Mouse (Mus musculus) stomach, embryonic 14.5 days (tissue): ENCODE results near the gene Cpt1c. TPM values are rescaled to one million over a fixed set of nuclear protein-coding genes. Genes with fewer than 3 reads are reported as not detected.

Experiments
- ATAC-seq: fragments of 200-750 bp; cut with Nextera tagmentation; 2 replicates; pipeline ENCODE4 v1.8.0; 2017; ENCODE audit warnings: low read depth, moderate TSS enrichment; ENCODE audit not compliant: insufficient number of reproducible peaks, insufficient read depth, low FRiP score
- H3K27ac ChIP-seq: fragments of 300-500 bp; sonication (generic); 2 replicates; pipeline ENCODE4 v1.5.1; 2014; ENCODE audit warnings: mild to moderate bottlenecking, low read length, moderate library complexity, mixed read lengths
- H3K27me3 ChIP-seq: fragments of 300-500 bp; sonication (generic); 2 replicates; pipeline ENCODE4 v1.6.1; 2014; ENCODE audit warnings: low read length, control low read depth, mixed read lengths; ENCODE audit not compliant: control insufficient read depth, insufficient read depth
- H3K36me3 ChIP-seq: fragments of 300-500 bp; sonication (generic); 2 replicates; pipeline ENCODE4 v1.6.1; 2014; ENCODE audit warnings: mild to moderate bottlenecking, control low read depth, low read length, moderate library complexity, mixed read lengths; ENCODE audit not compliant: control insufficient read depth, insufficient read depth
- H3K4me1 ChIP-seq: fragments of 300-500 bp; sonication (generic); 2 replicates; pipeline ENCODE4 v1.6.1; 2014; ENCODE audit warnings: low read length, control low read depth, mixed read lengths; ENCODE audit not compliant: control insufficient read depth, insufficient read depth
- H3K4me2 ChIP-seq: fragments of 300-500 bp; sonication (generic); replicated peaks from 2 replicates; pipeline ENCODE4 v1.6.1; 2014; ENCODE audit warnings: low read depth, low read length, control low read depth
- H3K4me3 ChIP-seq: fragments of 300-500 bp; sonication (generic); 2 replicates; pipeline ENCODE4 v1.5.1; 2014; ENCODE audit warnings: low read depth, low read length, control low read depth
- H3K9ac ChIP-seq: fragments of 300-500 bp; sonication (generic); replicated peaks from 2 replicates; pipeline ENCODE4 v1.6.1; 2014; ENCODE audit warnings: low read depth, mild to moderate bottlenecking, control low read depth, low read length, moderate library complexity, mixed read lengths
- H3K9me3 ChIP-seq: fragments of 300-500 bp; sonication (generic); 2 replicates; pipeline ENCODE4 v1.6.1; 2016; ENCODE audit warnings: low read depth, low read length, control low read depth; ENCODE audit not compliant: control insufficient read depth
- WGBS: fragments of 180-500 bp; shearing (Covaris S2); extraction: QIAGEN DNeasy Blood & Tissue Kit; methylation state at CpG from one replicate; pipeline ENCODE4 v1.1.7; 2014; 5-methylcytosine and 5-hydroxymethylcytosine counted together
- polyA plus RNA-seq: library from polyadenylated mRNA; unstranded; fragments of >200 nt; fragmentation: Nextera tagmentation; extraction: Ambion mirVana; gene quantifications from 2 replicates; pipeline ENCODE4 v1.2.1, GENCODE M21; 2014

Cpt1c gene
- polyA plus RNA-seq, 1 experiment from 2014 or later: 25.0 TPM

GRCm38 (mm10) chr7:45006503-45006902 is 31.9 kb upstream of the Cpt1c start:
- Histone ChIP-seq H3K36me3 (peaks cover 94% of the 10 kb centered on the region), H3K4me3 (no peak overlapping the region), H3K4me2 (no peak overlapping the region), H3K9ac (no peak overlapping the region), H3K27ac (no peak overlapping the region), H3K4me1 (no peaks in the 10 kb centered on the region), H3K9me3 (no peaks in the 10 kb centered on the region), H3K27me3 (no peaks in the 10 kb centered on the region)
- no peak for ATAC-seq
- 91% methylated on average over 12 of the region's 12 CpGs for WGBS

GRCm38 (mm10) chr7:45005321-45005992 is 30.8 kb upstream of the Cpt1c start:
- no peak for ATAC-seq
- Histone ChIP-seq H3K27ac (no peak overlapping the region), H3K4me2 (no peak overlapping the region), H3K9ac (no peak overlapping the region), H3K4me1 (no peaks in the 10 kb centered on the region), H3K9me3 (no peaks in the 10 kb centered on the region), H3K36me3 (peaks cover 97% of the 10 kb centered on the region), H3K27me3 (no peaks in the 10 kb centered on the region), H3K4me3 (no peak overlapping the region)
- 83% methylated on average over 6 of the region's 6 CpGs for WGBS

- no peak overlapping the region for H3K4me2 ChIP-seq
- no peak overlapping the region for H3K4me3 ChIP-seq
- H3K9me3 ChIP-seq: no peaks in the 10 kb centered on the region
- H3K9ac ChIP-seq: no peak overlapping the region
- H3K27ac ChIP-seq: no peak overlapping the region
- no peaks in the 10 kb centered on the region for H3K27me3 ChIP-seq
- 52% methylated on average over 3 of the region's 3 CpGs for WGBS
- no peak for ATAC-seq
- H3K4me1 ChIP-seq: no peaks in the 10 kb centered on the region
- H3K36me3 ChIP-seq: peaks cover 90% of the 10 kb centered on the region
Observed at GRCm38 (mm10) chr7:45004546-45004945, 29.9 kb upstream of the Cpt1c start.

DNA sequence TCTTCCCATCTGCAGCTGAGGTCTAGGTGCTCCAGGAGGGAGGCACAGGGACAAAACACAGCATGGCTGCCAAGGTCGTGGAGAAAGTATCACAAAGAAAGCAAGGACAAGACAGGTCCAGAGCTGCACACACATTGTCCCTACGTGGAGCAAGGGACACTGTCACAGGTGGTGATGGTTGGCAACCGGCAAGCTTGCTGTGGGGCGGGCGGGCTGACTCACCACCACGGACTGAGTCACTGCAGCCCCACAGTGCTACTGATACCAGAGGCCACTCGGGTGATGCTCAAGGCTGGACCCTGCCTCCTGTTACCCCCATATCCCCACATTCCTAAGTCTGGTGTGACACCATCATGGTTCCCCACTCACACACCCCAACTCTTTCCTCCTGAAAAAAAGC is 27.8 kb upstream of the Cpt1c start:
- no peak overlapping the region for H3K4me2 ChIP-seq
- no peak for ATAC-seq
- H3K27ac ChIP-seq: no peak overlapping the region
- H3K9ac ChIP-seq: no peak overlapping the region
- H3K9me3 ChIP-seq: no peaks in the 10 kb centered on the region
- H3K4me3 ChIP-seq: no peak overlapping the region
- H3K27me3 ChIP-seq: no peaks in the 10 kb centered on the region
- WGBS: 84% methylated on average over 7 of the region's 7 CpGs
- no peaks in the 10 kb centered on the region; the same call in 1 of the 2 replicates for H3K4me1 ChIP-seq
- H3K36me3 ChIP-seq: peaks cover 70% of the 10 kb centered on the region

DNA sequence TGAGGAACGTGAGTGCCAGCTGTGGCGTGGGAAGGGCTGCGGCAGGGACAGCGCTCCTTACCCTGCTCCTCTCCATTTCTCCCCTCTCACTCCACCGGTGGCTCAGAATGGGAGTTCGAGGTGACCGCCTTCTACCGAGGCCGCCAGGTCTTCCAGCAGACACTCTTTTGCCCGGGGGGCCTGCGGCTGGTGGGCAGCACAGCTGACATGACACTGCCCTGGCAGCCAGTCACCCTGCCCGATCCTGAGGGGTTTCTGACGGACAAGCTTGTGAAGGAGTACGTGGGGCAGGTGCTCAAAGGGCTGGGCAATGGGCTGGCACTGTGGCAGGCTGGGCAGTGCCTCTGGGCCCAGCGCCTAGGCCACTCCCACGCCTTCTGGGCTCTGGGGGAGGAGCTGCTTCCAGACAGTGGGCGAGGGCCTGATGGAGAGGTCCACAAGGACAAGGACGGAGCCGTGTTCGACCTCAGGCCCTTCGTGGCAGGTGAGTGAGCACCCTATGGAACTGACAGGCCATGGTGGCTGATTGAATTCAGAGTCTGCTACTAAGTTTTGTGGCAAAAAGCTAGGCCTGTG is 26.0 kb upstream of the Cpt1c start:
- no peak for ATAC-seq
- Histone ChIP-seq H3K27ac (no peak overlapping the region), H3K4me3 (no peak overlapping the region), H3K36me3 (peaks cover 52% of the 10 kb centered on the region), H3K9me3 (no peaks in the 10 kb centered on the region), H3K9ac (no peak overlapping the region), H3K27me3 (no peaks in the 10 kb centered on the region), H3K4me1 (peaks cover 8% of the 10 kb centered on the region), H3K4me2 (no peak overlapping the region)
- WGBS: 86% methylated on average over 21 of the region's 21 CpGs

DNA sequence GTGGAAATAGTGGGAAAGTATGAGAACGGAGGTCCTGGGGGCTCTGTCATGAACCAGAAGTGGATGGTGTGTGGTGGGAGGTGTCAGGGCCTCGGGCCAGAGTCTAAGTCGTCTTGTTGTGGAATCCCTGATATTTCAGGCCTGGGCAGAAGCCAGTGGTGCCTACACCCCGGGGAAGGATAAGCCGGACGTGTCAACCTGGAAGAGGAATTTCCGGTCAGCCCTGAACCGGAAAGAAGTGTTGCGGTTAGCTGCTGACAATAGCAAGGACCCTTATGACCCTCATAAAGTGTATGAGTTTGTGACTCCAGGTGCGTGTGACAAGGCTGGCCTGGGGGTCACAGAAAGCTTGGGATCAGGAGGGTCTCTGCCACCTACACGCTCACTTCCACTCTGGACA is 25.1 kb upstream of the Cpt1c start:
- WGBS: 75% methylated on average over 11 of the region's 11 CpGs
- no peak overlapping the region for H3K27ac ChIP-seq
- no peaks in the 10 kb centered on the region for H3K9me3 ChIP-seq
- H3K4me3 ChIP-seq: no peak overlapping the region
- peak overlapping the region; percentile 93; the same call in 1 of the 2 replicates for H3K4me2 ChIP-seq
- ATAC-seq: no peak
- H3K36me3 ChIP-seq: peaks cover 44% of the 10 kb centered on the region
- no peaks in the 10 kb centered on the region for H3K27me3 ChIP-seq
- H3K9ac ChIP-seq: no peak overlapping the region
- peaks cover 8% of the 10 kb centered on the region for H3K4me1 ChIP-seq

- peak within 1 kb of the TSS; percentile 54 for H3K4me3 ChIP-seq
- peaks cover 38% of the 10 kb centered on the region for H3K36me3 ChIP-seq
- peak within 1 kb of the TSS; percentile 84 for H3K27ac ChIP-seq
- no peaks in the 10 kb centered on the region for H3K27me3 ChIP-seq
- H3K4me1 ChIP-seq: peaks cover 8% of the 10 kb centered on the region
- H3K4me2 ChIP-seq: peak within 1 kb of the TSS; percentile 93
- WGBS: 2% methylated on average over 18 of the region's 18 CpGs
- H3K9ac ChIP-seq: peak within 1 kb of the TSS; percentile 59
- H3K9me3 ChIP-seq: no peaks in the 10 kb centered on the region
- ATAC-seq: no peak
Observed at GRCm38 (mm10) chr7:44998501-44998955, 23.9 kb upstream of the Cpt1c start, which contains the start of gene Bcl2l12. TSS of gene Bcl2l12 (minus strand) at chr7:44998712.

- Histone ChIP-seq H3K4me3 (peak overlapping the region; percentile 54), H3K27me3 (no peaks in the 10 kb centered on the region), H3K9me3 (no peaks in the 10 kb centered on the region), H3K4me2 (peak overlapping the region; percentile 93), H3K36me3 (peaks cover 33% of the 10 kb centered on the region), H3K9ac (peak overlapping the region; percentile 59), H3K4me1 (peaks cover 8% of the 10 kb centered on the region), H3K27ac (peak overlapping the region; percentile 84)
- 3% methylated on average over 15 of the region's 15 CpGs for WGBS
- no peak for ATAC-seq
Observed at GRCm38 (mm10) chr7:44997940-44998428, 23.3 kb upstream of the Cpt1c start.
